Mouse (Mus musculus) myocyte (in vitro differentiated cells): ENCODE data around the gene Dlg3. TPM values are rescaled to one million over a fixed set of nuclear protein-coding genes. Genes with fewer than 3 reads are reported as not detected.

ENCODE experiments used
- H3K27me3 ChIP-seq: one replicate; pipeline ENCODE4 v1.6.1; 2011; ENCODE audit not compliant: control insufficient read depth, insufficient read depth, insufficient read length
- H3K36me3 ChIP-seq: one replicate; pipeline ENCODE4 v1.6.1; 2011; ENCODE audit not compliant: control insufficient read depth, insufficient read depth
- H3K4me2 ChIP-seq: one replicate; pipeline ENCODE4 v1.6.1; 2011; ENCODE audit warnings: low read depth, control low read depth
- H3K4me3 ChIP-seq: one replicate; pipeline ENCODE4 v1.5.1; 2011; ENCODE audit warnings: mild to moderate bottlenecking, control low read depth, moderate library complexity
- H3K79me2 ChIP-seq: one replicate; pipeline ENCODE4 v1.6.1; 2011; ENCODE audit not compliant: control insufficient read depth, insufficient read depth
- H3ac ChIP-seq: one replicate; pipeline ENCODE4 v1.6.1; 2011; ENCODE audit not compliant: control insufficient read depth, insufficient read length
- CEBPB ChIP-seq: IDR thresholded peaks from 2 replicates; pipeline ENCODE4 v1.6.1; 2011; ENCODE audit warnings: mild to moderate bottlenecking, moderate library complexity; ENCODE audit not compliant: poor library complexity, insufficient read depth, severe bottlenecking
- E2F4 ChIP-seq: IDR thresholded peaks from one replicate; pipeline ENCODE4 v1.6.1; 2011; ENCODE audit warnings: mild to moderate bottlenecking, control low read depth, moderate library complexity; ENCODE audit not compliant: insufficient read depth
- MAX ChIP-seq: IDR thresholded peaks from one replicate; pipeline ENCODE4 v1.6.1; 2011; ENCODE audit warnings: low read depth, mild to moderate bottlenecking, control low read depth
- MYOD1 ChIP-seq, 3 experiments: IDR thresholded peaks; one replicate each; pipeline ENCODE4 v1.6.1; 2011; ENCODE audit warnings: control low read depth in 2 of 3, low read depth in 2 of 3, mild to moderate bottlenecking in 2 of 3, moderate library complexity in 1 of 3; ENCODE audit not compliant: insufficient read length in 2 of 3, control insufficient read depth in 1 of 3
- MYOG ChIP-seq, 3 experiments: IDR thresholded peaks; one replicate each; pipeline ENCODE4 v1.6.1; 2011; ENCODE audit warnings: control low read depth in 2 of 3, low read depth in 2 of 3, mild to moderate bottlenecking in 2 of 3; ENCODE audit not compliant: insufficient read length in 2 of 3, control insufficient read depth in 1 of 3, insufficient read depth in 1 of 3
- POLR2A ChIP-seq: IDR thresholded peaks from one replicate; pipeline ENCODE4 v1.6.1; 2011; ENCODE audit warnings: low read depth, mild to moderate bottlenecking, control low read depth, moderate library complexity; ENCODE audit not compliant: insufficient read length
- POLR2AphosphoS2 ChIP-seq: IDR thresholded peaks from one replicate; pipeline ENCODE4 v1.6.1; 2011; ENCODE audit warnings: low read depth, control low read depth; ENCODE audit not compliant: insufficient read length
- REST ChIP-seq: IDR thresholded peaks from one replicate; pipeline ENCODE4 v1.6.1; 2011; ENCODE audit warnings: mild to moderate bottlenecking, control low read depth, moderate library complexity; ENCODE audit not compliant: insufficient read depth, insufficient read length
- SRF ChIP-seq: IDR thresholded peaks from one replicate; pipeline ENCODE4 v1.6.1; 2011; ENCODE audit warnings: low read depth; ENCODE audit not compliant: control insufficient read depth, insufficient read length
- TCF12 ChIP-seq: IDR thresholded peaks from one replicate; pipeline ENCODE4 v1.6.1; 2011; ENCODE audit warnings: mild to moderate bottlenecking, control low read depth; ENCODE audit not compliant: poor library complexity, insufficient read depth, severe bottlenecking
- TCF3 ChIP-seq: IDR thresholded peaks from one replicate; pipeline ENCODE4 v1.6.1; 2011; ENCODE audit warnings: low read depth, control low read depth; ENCODE audit not compliant: insufficient read length
- USF1 ChIP-seq: IDR thresholded peaks from one replicate; pipeline ENCODE4 v1.6.1; 2011; ENCODE audit warnings: low read depth, mild to moderate bottlenecking, control low read depth, moderate library complexity
- polyA plus RNA-seq: library from polyadenylated mRNA; unstranded; fragments of >200 nt; fragmentation: generic; extraction: Trizol; gene quantifications from one replicate; pipeline ENCODE4 v1.2.1, GENCODE M21; 2012; ENCODE audit warnings: missing spikeins

The Dlg3 gene
- polyA plus RNA-seq = 3.8 TPM

DNA sequence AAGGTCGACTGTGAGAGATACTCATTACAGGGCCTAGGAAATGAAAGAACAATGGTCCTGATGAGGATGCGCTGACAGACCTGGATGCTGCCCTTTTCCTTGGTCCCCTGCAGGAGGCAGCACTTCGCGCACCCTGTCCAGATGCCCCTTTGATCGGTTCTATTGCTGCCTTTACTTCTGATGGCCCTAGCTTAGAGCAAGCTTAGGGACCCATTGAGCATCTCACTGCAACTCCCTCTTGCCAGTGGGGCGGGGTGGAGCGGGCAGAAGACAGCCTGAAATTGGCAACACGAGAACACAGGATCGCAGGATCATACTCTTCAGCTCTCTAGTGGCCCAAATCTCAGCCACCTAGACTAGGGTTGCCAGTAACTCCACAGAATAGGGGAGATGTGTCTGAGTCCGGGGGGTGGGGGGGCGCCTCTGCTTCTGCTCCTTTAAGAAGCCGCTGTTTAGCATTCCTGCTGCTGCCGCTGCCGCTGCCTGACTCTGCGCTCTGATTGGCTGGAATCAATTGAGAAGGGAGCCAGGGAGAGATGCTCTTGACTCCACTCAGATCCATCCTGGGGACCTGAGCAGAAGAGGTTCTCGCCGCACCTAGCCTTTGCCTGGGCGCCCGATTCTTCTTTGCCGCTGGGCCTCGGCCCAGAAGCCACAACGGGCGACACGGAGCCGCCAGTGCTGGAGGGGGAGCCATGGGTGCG is at the start of gene Dlg3:
TSS of gene Dlg3 (plus strand) at position 542 of the 704 bp plus-strand sequence.
- Histone ChIP-seq H3K4me3 (no peak within 1 kb of the TSS), H3K4me2 (peak within 1 kb of the TSS; percentile 49), H3K27me3 (no peaks in the 10 kb centered on the region), H3K36me3 (no peaks in the 10 kb centered on the region), H3K79me2 (no peaks in the 10 kb centered on the region), H3ac (no peak within 1 kb of the TSS)
- TF ChIP-seq TCF12 (no peak), USF1 (no peak), SRF (no peak), MAX (no peak)

DNA sequence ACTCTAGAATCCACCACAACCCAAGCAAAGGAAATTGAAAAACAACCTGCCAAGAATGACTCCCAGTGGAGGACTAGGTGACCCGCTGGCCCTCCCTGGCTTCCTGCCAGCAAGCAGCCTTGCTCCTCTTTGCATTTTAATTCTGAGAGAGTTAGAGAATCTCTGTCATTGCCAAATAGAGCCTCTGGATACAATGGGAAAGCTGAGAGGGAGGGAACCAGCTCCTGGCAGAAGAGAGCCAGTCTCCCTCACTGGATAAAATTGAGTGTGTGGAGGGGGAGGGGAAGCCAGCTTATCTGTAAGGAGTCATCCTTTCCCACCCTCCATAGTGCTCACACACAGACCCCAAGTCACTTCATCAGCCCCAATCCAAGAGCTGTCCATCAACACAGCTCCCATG is 38.6 kb upstream of the Dlg3 start:
- Histone ChIP-seq H3K79me2 (no peaks in the 10 kb centered on the region), H3K4me2 (no peak overlapping the region), H3ac (no peak overlapping the region), H3K4me3 (no peak overlapping the region), H3K27me3 (no peaks in the 10 kb centered on the region), H3K36me3 (no peaks in the 10 kb centered on the region)
- no peak for TF ChIP-seq E2F4
- TF ChIP-seq MAX = no peak
- TF ChIP-seq POLR2AphosphoS2 = no peak

DNA sequence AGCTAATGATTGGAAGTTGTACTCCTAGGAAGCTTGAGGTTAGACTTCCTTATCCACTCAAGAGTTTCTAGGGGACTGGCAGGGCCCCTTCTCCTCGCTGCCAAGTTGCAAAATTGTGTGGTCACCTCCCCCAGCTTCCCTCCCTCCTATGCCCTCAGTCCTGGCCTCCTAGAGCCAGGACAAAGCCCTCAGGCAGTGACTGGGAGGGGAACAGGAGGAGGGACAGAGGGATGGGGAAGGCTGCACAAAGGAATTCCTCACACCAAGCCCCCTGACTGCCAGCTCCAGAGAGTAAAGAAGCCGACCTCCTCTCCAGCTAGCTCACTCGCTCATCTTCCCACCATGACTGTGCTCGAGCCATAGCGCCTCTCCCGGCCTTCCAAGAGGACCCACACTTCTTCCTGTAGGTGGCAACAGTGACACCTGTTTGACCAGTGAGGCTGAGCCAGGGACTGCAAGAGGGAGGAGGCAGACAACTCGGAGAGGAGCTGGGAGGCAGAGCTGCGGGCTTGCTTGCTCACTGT is 37.8 kb upstream of the Dlg3 start, which contains the start of gene Gdpd2:
TSS of gene Gdpd2 (plus strand) at position 209 of the 524 bp plus-strand sequence.
- Histone ChIP-seq H3K27me3 (no peaks in the 10 kb centered on the region), H3K36me3 (no peaks in the 10 kb centered on the region), H3K4me3 (no peak within 1 kb of the TSS), H3K79me2 (no peaks in the 10 kb centered on the region), H3ac (no peak within 1 kb of the TSS), H3K4me2 (no peak within 1 kb of the TSS)
- no peak for TF ChIP-seq E2F4
- TF ChIP-seq POLR2A = no peak
- no peak for TF ChIP-seq MYOD1 (IDR thresholded peaks at IDR 0.05; ENCODE audit: control insufficient read depth in 1 of 3, insufficient read length in 2 of 3, low read depth in 2 of 3)
- no peak for TF ChIP-seq POLR2AphosphoS2
- TF ChIP-seq REST = no peak
- TF ChIP-seq MYOG (IDR thresholded peaks at IDR 0.05; ENCODE audit: control insufficient read depth in 1 of 3, insufficient read depth in 1 of 3, insufficient read length in 2 of 3, low read depth in 2 of 3) = no peak
- no peak for TF ChIP-seq MAX
- TF ChIP-seq SRF = no peak
- TF ChIP-seq CEBPB = no peak

DNA sequence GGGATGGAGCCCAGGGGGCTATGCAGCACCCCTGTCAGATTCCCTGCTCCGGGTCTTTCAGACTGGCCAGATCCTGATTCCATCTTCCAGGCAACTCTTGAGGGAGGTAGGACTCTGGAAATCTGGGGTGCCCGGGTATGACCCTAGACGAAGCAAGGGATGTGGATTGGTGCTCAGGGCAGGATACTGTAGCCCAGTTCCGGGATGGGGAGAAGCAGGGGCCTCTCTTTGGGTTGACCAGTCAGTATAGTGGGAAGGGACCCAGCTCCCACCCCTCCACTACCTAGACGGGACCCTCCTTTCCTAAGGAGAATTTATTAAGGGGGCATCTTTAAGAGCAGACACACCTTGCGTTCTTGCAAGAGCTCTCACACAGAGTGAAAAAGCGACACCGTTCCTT is 37.3 kb upstream of the Dlg3 start:
- TF ChIP-seq POLR2AphosphoS2 (no peak), E2F4 (no peak), MYOG (IDR thresholded peaks at IDR 0.05; ENCODE audit: control insufficient read depth in 1 of 3, insufficient read depth in 1 of 3, insufficient read length in 2 of 3, low read depth in 2 of 3) (no peak), MAX (no peak), TCF3 (no peak), REST (no peak), POLR2A (no peak), USF1 (no peak), MYOD1 (IDR thresholded peaks at IDR 0.05; ENCODE audit: control insufficient read depth in 1 of 3, insufficient read length in 2 of 3, low read depth in 2 of 3) (no peak), CEBPB (no peak), SRF (no peak)
- Histone ChIP-seq H3K4me3 (no peak overlapping the region), H3ac (no peak overlapping the region)

DNA sequence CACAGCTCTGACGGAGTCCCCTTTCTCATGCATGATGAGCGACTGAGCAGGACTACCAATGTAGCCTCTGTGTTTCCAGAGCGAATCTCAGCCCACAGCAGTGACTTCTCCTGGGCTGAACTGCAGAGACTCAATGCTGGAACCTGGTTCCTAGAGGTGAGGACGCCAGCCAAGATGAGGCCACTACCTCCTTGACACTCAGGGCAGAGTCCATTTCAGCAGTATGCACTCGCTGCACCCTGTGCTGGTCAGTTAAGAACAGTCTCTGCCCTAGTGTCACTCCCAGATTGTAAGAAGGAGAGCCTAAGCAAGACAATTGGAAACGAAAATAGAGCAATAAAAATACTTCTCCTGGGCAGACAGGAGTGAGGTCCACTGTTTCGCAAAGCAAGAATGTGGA is 33.2 kb upstream of the Dlg3 start:
- H3K79me2 ChIP-seq = no peaks in the 10 kb centered on the region
- H3K27me3 ChIP-seq = no peaks in the 10 kb centered on the region
- no peaks in the 10 kb centered on the region for H3K36me3 ChIP-seq
- TF ChIP-seq CEBPB = no peak
- TF ChIP-seq POLR2A = no peak
- TF ChIP-seq USF1 = no peak
- no peak for TF ChIP-seq SRF
- no peak for TF ChIP-seq MYOD1 (IDR thresholded peaks at IDR 0.05; ENCODE audit: control insufficient read depth in 1 of 3, insufficient read length in 2 of 3, low read depth in 2 of 3)
- TF ChIP-seq E2F4 = no peak
- no peak for TF ChIP-seq MAX
- TF ChIP-seq MYOG (IDR thresholded peaks at IDR 0.05; ENCODE audit: control insufficient read depth in 1 of 3, insufficient read depth in 1 of 3, insufficient read length in 2 of 3, low read depth in 2 of 3) = no peak
- no peak for TF ChIP-seq POLR2AphosphoS2
- no peak for TF ChIP-seq TCF12
- TF ChIP-seq TCF3 = no peak
- no peak for TF ChIP-seq REST
- no peak overlapping the region for H3K4me3 ChIP-seq
- no peak overlapping the region for H3K4me2 ChIP-seq
- H3ac ChIP-seq = no peak overlapping the region

More for the DNA sequence above, 37.3 kb upstream of the Dlg3 start:
- no peak overlapping the region for H3K4me2 ChIP-seq
- no peaks in the 10 kb centered on the region for H3K27me3 ChIP-seq
- no peaks in the 10 kb centered on the region for H3K79me2 ChIP-seq
- H3K36me3 ChIP-seq = no peaks in the 10 kb centered on the region
